Mouse (Mus musculus): ENCODE measurements around the gene Mogat2.
A peak's percentile ranks its signal among the peaks of the same experiment; 100 is the strongest.

Mogat2 gene

DNA sequence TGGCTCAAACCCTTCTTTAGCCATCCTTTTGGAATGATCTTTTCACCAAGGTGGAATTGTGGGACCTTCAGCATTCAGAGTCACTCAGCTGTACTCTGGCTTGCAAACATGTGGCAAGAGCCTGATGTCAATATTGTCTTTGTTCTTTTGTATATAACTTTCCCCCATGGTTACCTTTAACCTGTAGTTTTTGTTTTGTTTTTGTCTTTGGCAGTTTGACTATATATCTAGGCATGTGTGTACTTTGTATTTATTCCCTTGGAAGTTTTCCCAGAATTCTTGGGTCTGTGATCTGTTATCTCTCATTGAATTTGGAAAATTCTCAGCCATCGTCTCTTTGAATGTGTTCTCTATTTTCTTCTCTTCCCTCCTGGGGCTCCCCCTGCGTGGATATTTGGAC, 43.9 kb downstream of the Mogat2 start:
- DNase-seq (ENCODE audit: low spot score) = no peak

- DNase-seq (ENCODE audit: low spot score) = no peak
Observed at GRCm38 (mm10) chr7:99193926-99194325, 44.5 kb downstream of the Mogat2 start.

DNA sequence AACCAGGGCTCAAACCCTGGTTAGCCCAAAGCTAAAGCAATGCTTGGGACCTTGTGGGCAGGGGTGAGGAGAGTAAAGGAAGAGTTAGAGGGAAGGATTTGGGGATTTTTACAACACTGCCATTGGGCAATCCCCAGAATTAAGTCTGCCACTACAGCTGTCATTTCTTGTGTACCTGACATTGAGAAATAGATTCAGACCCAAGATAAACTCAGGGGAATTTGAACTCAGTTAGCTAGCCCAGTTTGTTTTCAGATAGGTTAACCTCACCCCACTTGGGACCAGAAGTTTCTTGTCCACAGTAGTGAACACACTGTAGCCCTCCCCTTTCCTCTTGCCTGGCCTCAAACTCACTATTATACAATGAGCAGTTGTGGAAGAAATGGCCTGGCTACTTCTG, 47.0 kb downstream of the Mogat2 start:
- no peak for DNase-seq (ENCODE audit: low spot score)

GRCm38 (mm10) chr7:99189885-99190284, 48.5 kb downstream of the Mogat2 start:
- DNase-seq (ENCODE audit: low spot score) = no peak

GRCm38 (mm10) chr7:99188630-99189029, 49.8 kb downstream of the Mogat2 start:
- no peak for DNase-seq (ENCODE audit: low spot score)

GRCm38 (mm10) chr7:99187451-99187850, 51.0 kb downstream of the Mogat2 start:
- DNase-seq (ENCODE audit: low spot score) = no peak

- DNase-seq (ENCODE audit: low spot score) = no peak
Observed at GRCm38 (mm10) chr7:99185405-99185804, 53.0 kb downstream of the Mogat2 start.

- no peak for DNase-seq (ENCODE audit: low spot score)
Observed at GRCm38 (mm10) chr7:99183751-99184150, 54.7 kb downstream of the Mogat2 start.

GRCm38 (mm10) chr7:99182432-99183172, 55.8 kb downstream of the Mogat2 start, which contains the start of gene Dgat2:
Gene Dgat2 (minus strand): TSS chr7:99182719.
- peak; percentile 81 for DNase-seq (ENCODE audit: low spot score)

GRCm38 (mm10) chr7:99181619-99182431, 56.6 kb downstream of the Mogat2 start:
- DNase-seq (ENCODE audit: low spot score) = no peak

GRCm38 (mm10) chr7:99180162-99180561, 58.3 kb downstream of the Mogat2 start:
- DNase-seq (ENCODE audit: low spot score) = no peak

DNA sequence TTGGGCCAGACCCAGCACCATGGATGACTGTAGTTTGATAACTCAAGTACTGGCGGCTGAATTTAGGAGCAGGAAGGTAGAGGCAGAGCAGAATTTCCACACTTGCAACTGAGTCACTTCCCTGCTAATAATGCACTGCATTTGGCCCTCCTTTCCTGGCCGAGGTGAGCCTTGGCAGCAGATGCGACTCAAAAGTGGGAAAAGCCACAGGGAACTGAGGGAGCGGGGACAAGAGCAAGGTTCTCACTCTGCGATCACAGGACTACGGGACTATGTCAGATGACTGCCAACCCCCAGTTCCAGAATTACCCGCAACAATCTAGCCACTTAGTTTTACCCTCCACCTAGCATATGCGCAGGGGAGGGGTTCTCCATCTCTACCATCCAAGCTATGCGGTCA, 59.1 kb downstream of the Mogat2 start:
- DNase-seq (ENCODE audit: low spot score) = no peak

- no peak for DNase-seq (ENCODE audit: low spot score)
Observed at GRCm38 (mm10) chr7:99177386-99177785, 61.0 kb downstream of the Mogat2 start.

DNA sequence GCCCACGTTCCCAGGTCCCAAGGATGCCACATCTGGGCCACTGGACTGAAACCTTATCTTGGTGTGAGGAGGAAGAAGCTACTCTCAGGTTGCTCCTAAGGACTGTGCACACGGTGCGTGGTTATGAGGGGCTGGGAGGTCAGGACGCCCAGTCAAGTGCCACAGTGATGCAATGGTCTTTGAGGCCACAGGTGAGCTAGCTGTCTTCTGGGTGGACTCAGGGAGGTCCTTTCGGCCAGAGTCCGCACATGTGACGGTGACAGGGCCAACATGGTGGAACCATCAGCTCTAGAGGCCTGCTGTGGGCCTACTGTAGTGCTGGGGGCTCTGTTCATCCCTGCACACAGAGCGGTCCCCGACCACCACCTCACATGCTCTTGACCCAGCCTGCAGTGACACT, 62.8 kb downstream of the Mogat2 start:
- DNase-seq (ENCODE audit: low spot score) = no peak

GRCm38 (mm10) chr7:99175118-99175517, 63.3 kb downstream of the Mogat2 start:
- DNase-seq (ENCODE audit: low spot score) = no peak

- no peak for DNase-seq (ENCODE audit: low spot score)
Observed at GRCm38 (mm10) chr7:99174006-99174405, 64.4 kb downstream of the Mogat2 start.

DNA sequence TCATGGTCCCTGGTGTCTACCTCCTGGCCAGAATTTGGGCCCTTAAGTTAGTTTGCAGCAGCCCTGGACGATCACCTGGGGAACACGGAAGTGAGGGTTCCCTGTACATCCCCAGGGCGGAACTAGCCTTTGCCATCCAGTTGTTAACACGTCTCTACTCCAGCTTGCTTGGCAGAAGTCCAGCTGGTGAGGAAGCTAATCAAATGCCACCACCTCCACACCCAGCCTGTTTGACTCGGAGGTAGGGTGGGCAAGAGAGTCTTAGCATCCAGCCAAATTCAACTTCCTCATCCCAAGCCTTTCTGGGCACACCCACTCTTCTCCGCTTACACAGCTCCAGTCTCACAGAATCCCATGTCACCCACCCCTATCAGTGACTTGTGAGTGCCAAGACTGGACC, 65.5 kb downstream of the Mogat2 start:
- DNase-seq (ENCODE audit: low spot score) = no peak

DNA sequence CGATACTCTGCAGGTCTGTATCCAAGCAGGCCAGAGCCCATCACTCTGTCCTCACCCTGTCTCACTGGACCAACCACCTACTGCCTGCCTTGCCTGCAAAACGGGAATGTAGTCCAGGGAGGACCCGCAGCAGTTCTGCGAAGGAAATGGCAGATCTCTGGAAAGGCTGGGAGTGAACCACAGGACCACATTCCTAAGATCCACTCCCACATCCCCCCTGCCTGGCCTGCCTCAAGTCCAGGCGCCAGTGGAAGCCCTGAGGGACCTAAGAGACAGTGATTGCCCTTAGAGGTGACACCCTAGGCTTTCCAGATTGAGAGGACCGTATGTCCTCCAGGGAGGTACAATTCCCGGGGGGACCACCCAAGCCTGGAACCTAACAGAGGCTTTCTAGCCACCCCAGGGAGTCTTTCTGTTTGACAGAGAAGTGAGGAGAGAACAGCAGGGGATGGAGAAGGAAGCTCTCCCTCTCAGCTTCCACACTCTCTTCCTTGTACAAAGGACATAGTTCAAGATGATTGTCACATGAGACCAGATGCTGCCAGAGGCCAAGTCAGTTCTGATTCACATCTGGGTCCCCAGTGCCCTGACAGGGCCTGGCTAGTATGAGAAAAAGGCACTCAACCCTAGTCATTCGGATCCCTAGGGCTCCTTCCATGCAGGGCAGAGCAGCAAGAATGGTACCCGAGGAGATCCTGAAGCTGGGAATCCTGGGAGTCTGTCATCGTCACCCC, 66.5 kb downstream of the Mogat2 start:
- no peak for DNase-seq (ENCODE audit: low spot score)

DNA sequence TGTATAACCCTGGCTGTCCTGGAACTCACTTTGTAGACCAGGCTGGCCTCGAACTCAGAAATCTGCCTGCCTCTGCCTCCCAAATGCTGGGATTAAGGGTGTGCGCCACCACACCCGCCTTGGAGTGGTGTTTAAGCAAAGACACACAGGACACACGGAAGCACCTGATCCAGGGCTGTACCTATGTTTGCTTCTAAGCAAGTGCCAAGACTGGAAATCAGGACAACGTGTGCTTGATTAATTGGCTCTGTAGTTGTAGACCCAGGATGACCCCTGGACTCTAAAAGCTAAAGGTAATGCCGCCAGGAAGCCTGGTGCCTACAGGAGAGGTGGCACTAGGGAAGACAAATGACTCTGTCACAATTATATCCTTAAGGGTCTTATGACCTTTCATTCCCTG, 67.9 kb downstream of the Mogat2 start:
- DNase-seq (ENCODE audit: low spot score) = no peak

DNA sequence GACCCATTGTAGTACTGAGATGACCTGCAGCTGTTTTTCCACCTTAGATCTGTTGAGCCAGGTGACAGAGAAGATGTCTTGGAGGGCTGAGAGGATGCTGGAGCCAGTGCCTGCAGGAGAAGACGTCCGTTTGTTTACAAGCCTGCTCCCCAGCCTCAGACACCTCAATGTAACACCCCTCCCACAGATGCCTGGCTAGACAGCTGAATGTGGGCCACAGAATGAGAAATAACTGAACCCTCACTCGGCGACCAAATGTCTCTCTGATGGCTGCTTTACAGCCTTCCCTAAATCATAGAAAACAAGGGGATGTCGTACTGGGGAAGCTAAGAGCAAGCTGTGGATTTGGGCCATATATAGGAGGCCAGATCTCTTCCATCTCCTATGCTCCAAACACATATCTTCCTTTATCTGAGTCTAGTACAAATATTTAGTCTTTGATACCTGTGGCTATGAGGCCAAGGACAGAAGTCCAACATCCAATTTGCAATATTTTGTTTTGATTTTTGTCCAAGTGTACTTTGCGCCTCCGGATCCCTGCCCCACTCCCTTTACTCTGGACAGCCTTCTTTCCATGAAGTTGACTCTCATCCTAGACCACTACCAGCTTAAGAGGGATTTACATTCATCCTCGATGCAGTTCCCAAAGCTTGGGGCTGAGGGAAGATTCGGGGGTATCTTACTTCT, 68.6 kb downstream of the Mogat2 start:
- DNase-seq (ENCODE audit: low spot score) = no peak

All from spleen, adult 12 weeks (tissue).